Mouse (Mus musculus): ENCODE data around the gene Mfrp.

GRCm38 (mm10) chr9:44081581-44081980 lies 19.9 kb upstream of the Mfrp start:
- no peak for TF ChIP-seq CTCF (IDR thresholded peaks at IDR 0.05; ENCODE audit: borderline replicate concordance, extremely low read depth, insufficient read depth, insufficient read length)
- TF ChIP-seq POLR2A (IDR thresholded peaks at IDR 0.05; ENCODE audit: borderline replicate concordance, extremely low read depth, insufficient read depth, insufficient read length, poor library complexity, severe bottlenecking): no peak
